Comparison of ENCODE assay signal across 33 mouse cellular contexts in the genomic region with DNA sequence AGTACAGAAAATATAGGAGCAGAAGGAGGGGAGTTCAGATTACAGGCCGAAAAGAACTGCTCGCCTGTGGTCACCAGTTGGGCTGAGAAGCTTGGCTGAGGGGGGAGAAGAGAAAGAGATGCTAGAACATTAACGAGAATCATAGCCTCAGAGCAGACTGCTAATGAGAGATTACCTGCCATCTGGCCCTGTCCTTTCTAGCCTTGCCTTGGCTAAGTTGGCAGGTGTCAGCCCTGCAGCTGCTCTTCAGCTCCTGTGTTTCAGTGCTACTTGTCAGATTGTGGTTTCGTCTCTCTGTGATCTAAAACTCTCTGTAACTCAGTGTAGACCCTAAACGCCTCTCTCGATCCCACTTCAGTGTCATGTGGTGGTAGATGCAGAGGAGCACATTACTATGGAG. TPM values are rescaled to one million over a fixed set of nuclear protein-coding genes. Genes with fewer than 3 reads are reported as not detected.
A peak's percentile ranks its signal among the peaks of the same experiment; 100 is the strongest.
DNase-seq lines count a peak whose midpoint lies in the region; ATAC-seq and TF ChIP-seq lines count a peak whose summit lies in the region.
"Had no signal": no experiment of that assay in that cellular context is flagged by ENCODE, and none has a peak within 500 bp of the region (broad histone marks: within the 10 kb centered on the region; RNA-seq: fewer than 3 reads in every experiment).

No protein-coding gene starts in this region.

- no peaks in the 10 kb centered on the region for H3K4me1 ChIP-seq in embryonic facial prominence, embryonic 14.5 days (ENCODE audit: control insufficient read depth, insufficient read depth, low read length)
- H3K4me1 ChIP-seq in embryonic facial prominence, embryonic 10.5 days, result no peaks in the 10 kb centered on the region
- H3K4me1 ChIP-seq: embryonic facial prominence, embryonic 13.5 days; forebrain, embryonic 12.5 days; kidney, embryonic 15.5 days; limb, embryonic 15.5 days; liver, embryonic 13.5 days; megakaryocyte, embryonic 14.5 days; midbrain, embryonic 12.5 days; neural tube, embryonic 15.5 days had no signal

- DNase-seq in embryonic facial prominence, embryonic 14.5 days (ENCODE audit: low spot score), result peak; percentile 39
- DNase-seq in embryonic facial prominence, embryonic 10.5 days (ENCODE audit: low spot score), result no peak
- DNase-seq in layer of hippocampus, adult 2 months (ENCODE audit: low spot score in 2 of 2), result no peak
- no peak for DNase-seq in layer of hippocampus, postnatal 10 days (ENCODE audit: low spot score in 2 of 2)
- peak; percentile 49 for DNase-seq in brain, embryonic 14.5 days (ENCODE audit: low read depth)
- peak; percentile 17 for DNase-seq in retina, postnatal 7 days (ENCODE audit: low read depth, low spot score)
- DNase-seq: adrenal gland, postnatal 25 days; B cell, adult 2 months; embryo, embryonic 11 days; gastrocnemius, adult 2 months; gastrocnemius, postnatal 36 days; heart, adult 18-20 months; heart, postnatal 36 days; kidney, adult 18-20 months; kidney, postnatal 25 days; liver, embryonic 13.5 days; lung, adult 18-20 months; lung, postnatal 4 days; right cerebral cortex, postnatal 4 days; thymus, adult 2 months had no signal

- no peak for ATAC-seq in embryonic facial prominence, embryonic 14.5 days (ENCODE audit: low read depth)
- ATAC-seq: lung, postnatal 0 days had no signal

- no peak for TF ChIP-seq POLR2A in brain, embryonic 14.5 days (IDR thresholded peaks at IDR 0.05; ENCODE audit: borderline replicate concordance, extremely low read depth, insufficient read depth, insufficient read length, poor library complexity, severe bottlenecking)

- no peaks in the 10 kb centered on the region for H3K27me3 ChIP-seq in embryonic facial prominence, embryonic 14.5 days (replicated peaks; ENCODE audit: control insufficient read depth, insufficient read depth, low read length)
- no peaks in the 10 kb centered on the region for H3K27me3 ChIP-seq in embryonic facial prominence, embryonic 10.5 days (replicated peaks; ENCODE audit: low read depth, poor library complexity, severe bottlenecking)
- H3K27me3 ChIP-seq: embryonic facial prominence, embryonic 13.5 days; forebrain, embryonic 12.5 days; kidney, embryonic 15.5 days; limb, embryonic 15.5 days; liver, embryonic 13.5 days; megakaryocyte, embryonic 14.5 days; midbrain, embryonic 12.5 days; neural tube, embryonic 15.5 days had no signal

- no peak overlapping the region for H3K27ac ChIP-seq in embryonic facial prominence, embryonic 14.5 days (replicated peaks; ENCODE audit: low read depth, low read length)
- no peak overlapping the region for H3K27ac ChIP-seq in embryonic facial prominence, embryonic 10.5 days (replicated peaks)
- H3K27ac ChIP-seq in layer of hippocampus, adult 2 months, result peak overlapping the region; percentile 5; the same call in 1 of the 2 replicates
- H3K27ac ChIP-seq: embryonic facial prominence, embryonic 13.5 days; forebrain, embryonic 12.5 days; gastrocnemius, adult 2 months; hindbrain, embryonic 14.5 days; kidney, embryonic 15.5 days; limb, embryonic 10.5 days; limb, embryonic 15.5 days; liver, embryonic 13.5 days; midbrain, embryonic 12.5 days; neural tube, embryonic 15.5 days had no signal

- H3K9ac ChIP-seq in embryonic facial prominence, embryonic 14.5 days (ENCODE audit: low read depth, low read length), result no peak overlapping the region
- H3K9ac ChIP-seq: embryonic facial prominence, embryonic 13.5 days; forebrain, embryonic 12.5 days; hindbrain, embryonic 14.5 days; kidney, embryonic 15.5 days; limb, embryonic 15.5 days; liver, embryonic 13.5 days; midbrain, embryonic 12.5 days; neural tube, embryonic 15.5 days had no signal

- TF ChIP-seq CTCF in layer of hippocampus, adult 2 months (conservative IDR thresholded peaks at IDR 0.05), result no peak
- no peak for TF ChIP-seq CTCF in brain, embryonic 14.5 days (IDR thresholded peaks at IDR 0.05; ENCODE audit: borderline replicate concordance, extremely low read depth, insufficient read depth, insufficient read length)

- no peak overlapping the region for H3K4me2 ChIP-seq in embryonic facial prominence, embryonic 14.5 days (ENCODE audit: low read depth, low read length)
- H3K4me2 ChIP-seq: embryonic facial prominence, embryonic 13.5 days; forebrain, embryonic 12.5 days; heart, embryonic 11.5 days; hindbrain, embryonic 14.5 days; kidney, embryonic 15.5 days; limb, embryonic 15.5 days; liver, embryonic 13.5 days; midbrain, embryonic 12.5 days; neural tube, embryonic 15.5 days had no signal

- H3K4me3 ChIP-seq in embryonic facial prominence, embryonic 14.5 days (ENCODE audit: low read depth, low read length), result no peak overlapping the region
- no peak overlapping the region for H3K4me3 ChIP-seq in embryonic facial prominence, embryonic 10.5 days
- no peak overlapping the region for H3K4me3 ChIP-seq in layer of hippocampus, adult 2 months
- H3K4me3 ChIP-seq: embryonic facial prominence, embryonic 13.5 days; erythroblast, embryonic 14.5 days; forebrain, embryonic 12.5 days; gastrocnemius, adult 2 months; kidney, embryonic 15.5 days; limb, embryonic 10.5 days; limb, embryonic 15.5 days; liver, embryonic 13.5 days; megakaryocyte, embryonic 14.5 days; midbrain, embryonic 12.5 days; neural tube, embryonic 15.5 days had no signal

- WGBS in embryonic facial prominence, embryonic 14.5 days, result 69% methylated on average over 6 of the region's 6 CpGs
- 88% methylated on average over 6 of the region's 6 CpGs for WGBS in embryonic facial prominence, embryonic 10.5 days

- H3K36me3 ChIP-seq in embryonic facial prominence, embryonic 14.5 days (ENCODE audit: control insufficient read depth, insufficient read depth, low read length), result no peaks in the 10 kb centered on the region
- no peaks in the 10 kb centered on the region for H3K36me3 ChIP-seq in embryonic facial prominence, embryonic 10.5 days (replicated peaks)
- H3K36me3 ChIP-seq: embryonic facial prominence, embryonic 13.5 days; forebrain, embryonic 12.5 days; kidney, embryonic 15.5 days; limb, embryonic 10.5 days; limb, embryonic 15.5 days; liver, embryonic 13.5 days had no signal

- H3K9me3 ChIP-seq in embryonic facial prominence, embryonic 14.5 days (ENCODE audit: control insufficient read depth, low read length), result no peaks in the 10 kb centered on the region
- H3K9me3 ChIP-seq in embryonic facial prominence, embryonic 10.5 days, result no peaks in the 10 kb centered on the region
- H3K9me3 ChIP-seq: forebrain, embryonic 12.5 days; kidney, embryonic 15.5 days; limb, embryonic 10.5 days; limb, embryonic 15.5 days; liver, embryonic 13.5 days; midbrain, embryonic 12.5 days; neural tube, embryonic 15.5 days had no signal

RNA-seq across cellular contexts. Expression of a gene that starts 20.6 kb away (rescaled TPM):
- 128 and 139 TPM in 2 replicates for polyA plus RNA-seq in embryonic facial prominence, embryonic 14.5 days (2014; fragmentation: Nextera tagmentation; extraction: Ambion mirVana)
- 113 and 118 TPM in 2 replicates for polyA plus RNA-seq in embryonic facial prominence, embryonic 10.5 days (2016; fragmentation: Nextera tagmentation; extraction: Ambion mirVana)
- 10 to 100 TPM; 77.9 to 78.1 TPM for total RNA-seq in layer of hippocampus, adult 2 months (2021)
- 10 to 100 TPM; 76.4 to 81.6 TPM for total RNA-seq in layer of hippocampus, postnatal 10 days (2021)
- 156 and 174 TPM in 2 replicates for polyA plus RNA-seq in brain, embryonic 14.5 days (2012; rRNA removed)
- total RNA-seq: monocyte, adult 5-6 weeks had no signal
- polyA plus RNA-seq: erythroblast, embryonic 14.5 days had no signal

Comparison
In these comparisons a context has a peak if more than half of its experiments do, and no peak if none do; other contexts are left out.
1. DNase-seq: peak in embryonic facial prominence, embryonic 14.5 days (single experiment), brain, embryonic 14.5 days (single experiment) and retina, postnatal 7 days (single experiment); none in embryonic facial prominence, embryonic 10.5 days (single experiment), layer of hippocampus, adult 2 months (0 of 2) and layer of hippocampus, postnatal 10 days (0 of 2).